Mouse (Mus musculus) gastrocnemius, postnatal 25 days (tissue): ENCODE results near the gene Uspl1. TPM values are rescaled to one million over a fixed set of nuclear protein-coding genes. Genes with fewer than 3 reads are reported as not detected.
A peak's percentile ranks its signal among the peaks of the same experiment; 100 is the strongest.

Source experiments
- DNase-seq: peaks from one replicate; pipeline ENCODE4 v3.0.0; 2022
- microRNA-seq, 2 experiments: library from miRNA; unstranded; fragments of <30 nt; microRNA quantifications; one replicate each; pipeline ENCODE4 v1.2.0; 2021; ENCODE audit warnings: borderline replicate concordance in 2 of 2
- total RNA-seq, 2 experiments: library from RNA; stranded (reverse); gene quantifications; 1 replicate in 1 of 2; 2 replicates in 1 of 2; pipeline ENCODE4 v1.2.3; 2021

Gene Uspl1
- total RNA-seq, 2 experiments from 2014 or later = 20.2 to 22.0 TPM

GRCm38 (mm10) chr5:149259093-149259492 is 74.9 kb downstream of the Uspl1 start:
- DNase-seq = peak; percentile 52

GRCm38 (mm10) chr5:149261449-149261848 is 77.3 kb downstream of the Uspl1 start:
- DNase-seq = no peak

GRCm38 (mm10) chr5:149261866-149262265 is 77.7 kb downstream of the Uspl1 start:
- no peak for DNase-seq

- no peak for DNase-seq
Measured at GRCm38 (mm10) chr5:149264405-149264804, 80.3 kb downstream of the Uspl1 start, which contains the start of gene Alox5ap. Alox5ap (plus strand) TSS chr5:149264767.

GRCm38 (mm10) chr5:149264878-149265279 is 80.7 kb downstream of the Uspl1 start:
- DNase-seq = no peak

Small RNA genes within 50 kb of the gene (microRNA-seq; reads per million reads assigned to microRNA genes)
- gene Gm24105 = 0 to 0.74 reads per million in 2 experiments

Other genes starting within 250 kb of the Uspl1 start
- 1 to 10 TPM; 3.6 to 3.8 TPM for gene Gm42791, start 189.2 kb upstream of the Uspl1 start, total RNA-seq
- 10 to 100 TPM; 84.3 to 87.9 TPM for gene Hmgb1, start 139 bp downstream of the Uspl1 start, total RNA-seq
- 10 to 100 TPM in 1 of 2 experiments, 1 to 10 TPM in 1; 6.2 to 11.0 TPM for gene Alox5ap, start 80.4 kb downstream of the Uspl1 start, total RNA-seq
- gene Medag, start 227.4 kb downstream of the Uspl1 start, total RNA-seq = 10 to 100 TPM; 15.8 to 18.2 TPM